Mouse (Mus musculus) adrenal gland, adult 18-20 months (tissue): Measurements from ENCODE around the gene Uchl1. TPM values are rescaled to one million over a fixed set of nuclear protein-coding genes. Genes with fewer than 3 reads are reported as not detected.

Source experiments
- DNase-seq, 2 experiments: peaks; one replicate each; pipeline ENCODE4 v3.0.0; 2021 to 2022; ENCODE audit warnings: low spot score in 2 of 2
- total RNA-seq, 2 experiments: library from RNA; stranded (reverse); gene quantifications; 1 replicate in 1 of 2; 2 replicates in 1 of 2; pipeline ENCODE4 v1.2.3; 2021

The Uchl1 gene
- total RNA-seq, 2 experiments from 2014 or later, result 55.1 to 104 TPM

DNA sequence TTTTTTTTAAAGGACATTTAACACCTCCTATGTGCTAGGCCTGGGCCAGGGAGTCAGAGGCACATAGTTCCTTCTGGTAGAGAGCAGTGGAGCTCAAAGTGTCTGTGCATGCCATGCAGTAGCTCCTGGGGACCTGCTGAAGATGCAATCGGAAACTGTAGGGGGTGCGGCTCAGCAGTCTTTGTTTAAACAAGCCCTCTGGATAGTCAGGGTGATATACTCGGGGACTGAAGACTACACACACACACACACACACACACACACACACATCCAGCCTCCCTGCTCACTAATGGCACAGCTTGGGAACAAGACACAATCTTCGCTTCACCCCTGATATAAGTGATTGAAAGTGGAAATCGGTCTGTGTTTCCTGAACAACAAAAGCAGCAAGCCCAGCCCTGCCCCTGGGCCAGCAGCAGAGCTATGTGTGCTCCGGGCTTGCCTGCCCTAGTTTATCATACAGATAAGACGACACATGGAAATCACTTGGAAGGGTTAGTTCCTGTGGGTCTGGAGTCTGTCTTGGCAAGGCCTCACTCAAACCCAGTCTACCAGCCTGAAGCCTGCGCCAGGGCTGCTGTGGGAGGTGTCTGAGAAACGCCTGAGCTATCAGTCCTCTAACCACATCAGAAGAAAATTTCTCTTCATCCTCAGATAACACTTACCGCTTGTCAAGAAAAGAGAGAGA is 27.6 kb downstream of the Uchl1 start:
- no peak for DNase-seq

DNA sequence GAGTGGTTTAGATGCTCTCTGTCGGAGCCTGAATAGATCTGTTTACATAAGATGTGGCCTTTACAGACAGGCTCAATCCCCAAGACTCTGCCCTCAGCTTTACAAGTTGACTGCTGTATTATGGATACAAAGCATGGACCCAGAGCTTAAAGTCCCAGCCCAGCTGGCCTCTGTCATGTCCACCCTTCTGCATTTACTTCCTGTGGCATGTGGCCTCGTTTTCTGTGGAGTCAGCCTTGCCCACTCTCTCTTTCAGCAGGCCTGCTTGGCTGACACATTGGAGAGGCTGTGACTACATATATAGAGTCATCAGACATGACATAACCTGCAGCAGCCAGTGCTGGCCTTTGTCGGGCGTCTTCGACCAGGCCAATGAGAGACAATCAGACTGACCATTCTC is 32.0 kb downstream of the Uchl1 start:
- DNase-seq, result no peak

DNA sequence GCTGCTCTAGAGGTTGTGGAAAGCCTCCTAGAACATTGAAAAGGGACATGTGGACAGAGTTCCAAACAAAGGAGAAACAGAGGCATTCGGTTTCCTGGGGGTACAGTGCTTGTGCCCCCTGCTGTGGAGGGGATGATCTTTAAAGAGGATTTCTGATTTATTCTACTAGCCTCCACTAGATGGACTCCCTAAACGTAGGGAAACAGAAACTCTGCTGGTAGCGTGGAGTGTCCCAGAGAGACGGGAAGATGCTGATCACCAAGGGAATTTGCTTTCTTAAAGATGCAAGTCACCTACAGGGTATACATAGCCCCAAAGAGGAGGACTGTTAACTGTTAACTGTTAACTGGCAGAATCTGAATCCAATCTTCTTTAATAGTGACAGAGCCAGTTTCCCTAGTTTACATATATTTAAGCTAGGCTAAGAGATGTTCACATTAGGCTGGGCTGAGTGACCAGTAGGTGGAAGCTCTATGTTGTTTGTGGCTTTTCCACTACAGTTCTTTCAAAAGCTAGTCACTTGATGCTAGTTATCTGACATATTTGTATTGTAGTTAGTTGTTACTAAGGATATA is 34.6 kb downstream of the Uchl1 start:
- no peak for DNase-seq

DNA sequence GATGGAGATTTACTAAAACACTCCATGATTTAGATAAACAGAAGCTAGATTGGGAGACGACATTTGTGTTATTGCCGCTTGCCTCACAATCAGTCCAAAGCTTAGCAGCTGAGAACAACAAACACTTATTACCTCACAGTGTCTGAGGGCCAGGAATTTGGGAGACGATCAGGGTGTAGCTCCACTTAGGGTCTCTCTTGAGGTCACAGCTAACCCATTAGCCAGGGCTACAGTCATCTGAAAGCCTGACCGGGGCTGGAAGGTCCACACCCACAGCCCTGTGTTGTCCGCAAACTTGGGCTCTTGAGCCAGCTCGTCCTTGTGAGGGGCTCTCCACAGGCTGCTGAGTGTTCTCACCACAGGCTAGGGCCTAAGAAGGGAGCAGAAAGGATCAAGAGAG is 36.9 kb downstream of the Uchl1 start:
- DNase-seq, result no peak

DNA sequence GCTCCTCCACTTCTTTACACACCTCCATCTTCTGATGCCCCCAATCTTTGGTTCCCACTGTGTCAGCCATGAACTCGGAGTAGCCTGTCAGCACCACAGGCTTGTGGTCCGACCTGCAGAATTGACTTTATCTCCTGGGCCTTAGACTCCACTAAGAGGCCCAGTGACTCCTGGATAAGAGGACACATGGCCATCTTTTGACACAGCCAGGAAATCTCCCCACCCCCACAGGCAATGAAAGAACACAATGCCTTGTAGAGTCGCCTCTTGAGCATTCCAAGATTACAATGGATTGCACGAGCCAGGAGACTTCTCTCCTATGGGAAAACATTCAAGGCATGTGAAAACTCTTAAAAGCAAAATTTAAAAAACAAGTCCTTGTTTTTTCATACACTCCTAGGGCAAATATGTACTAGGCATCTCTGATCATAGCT is 39.6 kb downstream of the Uchl1 start:
- DNase-seq, result no peak

DNA sequence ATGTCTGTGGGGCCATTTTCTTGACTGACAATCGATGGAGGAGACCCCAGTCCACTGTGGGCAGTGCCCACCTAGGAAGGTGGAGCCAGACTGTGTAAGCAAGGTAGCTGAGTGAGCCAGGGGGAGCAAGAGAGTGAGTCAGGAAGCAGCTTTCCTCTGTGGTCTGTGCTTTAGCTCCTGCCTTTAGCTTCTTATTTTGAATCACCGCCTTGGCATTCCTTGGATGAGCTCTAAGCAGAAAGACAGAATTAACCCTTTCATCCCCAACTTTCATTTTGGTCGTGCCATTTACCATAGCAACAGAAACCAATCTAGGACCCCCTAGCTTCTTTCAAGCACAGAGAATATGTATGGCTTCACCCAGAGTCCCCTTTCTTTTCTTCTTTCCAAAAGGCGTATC is 42.0 kb downstream of the Uchl1 start:
- no peak for DNase-seq

DNA sequence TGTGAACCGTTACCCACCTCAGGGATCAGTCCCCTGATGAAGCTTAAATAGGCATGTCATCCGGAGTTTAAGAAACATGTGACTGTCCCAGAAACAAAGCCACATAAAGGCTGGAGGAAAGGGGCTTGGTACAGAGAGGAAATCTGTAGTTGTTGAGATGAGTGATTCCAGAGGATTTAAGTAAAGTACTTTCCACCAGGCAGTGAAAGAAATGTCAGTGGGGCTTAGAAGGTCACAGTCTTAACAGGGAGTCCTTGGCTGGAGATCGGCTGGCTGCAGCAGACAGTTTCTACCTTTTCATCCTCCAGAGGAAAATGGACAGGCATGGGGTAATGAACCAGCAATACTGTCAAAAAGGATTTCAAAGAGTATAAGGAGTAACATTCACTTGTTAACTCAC is 42.5 kb downstream of the Uchl1 start:
- DNase-seq, result no peak

DNA sequence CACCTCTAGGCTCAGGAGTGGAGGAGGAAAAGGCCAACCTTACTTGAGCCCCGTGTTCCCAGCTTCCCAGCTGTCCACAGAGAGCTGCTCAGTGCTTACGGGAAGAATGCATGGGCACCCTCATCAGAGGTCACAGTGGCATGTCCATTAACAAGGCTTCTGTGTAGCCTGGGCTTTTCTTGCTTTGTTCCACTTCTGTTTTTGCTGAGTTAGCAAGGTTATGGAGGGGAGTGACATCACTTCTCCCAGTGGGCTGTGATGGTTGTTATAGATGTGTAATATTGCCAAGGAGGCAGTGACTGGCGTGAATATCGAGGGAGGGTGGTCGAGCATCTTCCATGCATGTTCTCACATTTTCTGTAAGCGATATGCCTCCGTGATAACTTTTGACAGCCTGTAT is 43.0 kb downstream of the Uchl1 start:
- no peak for DNase-seq

DNA sequence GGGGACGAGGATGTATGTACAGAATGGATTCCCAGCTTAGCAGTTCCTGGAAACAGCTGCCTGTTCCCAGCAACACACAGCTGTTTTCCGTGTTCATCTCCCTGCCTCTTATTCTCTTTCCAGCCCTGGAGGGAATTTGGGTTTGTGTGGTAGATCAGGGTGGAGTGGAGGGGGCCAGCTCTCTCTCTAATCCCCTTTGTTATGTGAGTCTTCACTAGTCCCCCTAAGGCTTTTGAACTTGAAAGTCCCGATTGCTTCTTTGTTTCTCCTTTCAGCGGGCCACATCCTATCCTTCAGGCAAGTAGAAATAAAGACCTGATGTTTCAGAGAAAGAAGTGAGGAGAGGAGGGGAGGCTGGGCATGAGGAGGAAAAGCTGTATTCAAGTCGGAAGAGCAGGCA is 45.0 kb downstream of the Uchl1 start:
- DNase-seq, result no peak

DNA sequence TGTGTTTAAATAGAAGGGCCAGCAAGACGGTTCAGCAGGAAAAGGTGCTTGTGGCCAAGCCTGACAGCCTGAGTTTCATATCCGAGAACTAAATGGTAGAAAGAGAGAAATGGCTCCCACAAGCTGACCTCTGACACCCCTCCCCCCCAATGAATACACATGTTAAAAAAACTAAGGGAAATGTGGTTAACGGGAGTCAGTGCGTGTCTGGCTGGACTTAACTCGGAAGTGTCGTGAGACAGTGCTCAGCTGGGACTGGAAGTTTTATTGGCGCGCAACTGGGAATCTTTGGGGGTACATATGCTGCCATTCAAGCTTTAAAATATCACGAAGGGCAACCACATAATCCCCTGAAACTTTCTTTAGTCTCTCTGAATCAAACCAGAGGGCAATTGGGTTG is 46.7 kb downstream of the Uchl1 start:
- no peak for DNase-seq

DNA sequence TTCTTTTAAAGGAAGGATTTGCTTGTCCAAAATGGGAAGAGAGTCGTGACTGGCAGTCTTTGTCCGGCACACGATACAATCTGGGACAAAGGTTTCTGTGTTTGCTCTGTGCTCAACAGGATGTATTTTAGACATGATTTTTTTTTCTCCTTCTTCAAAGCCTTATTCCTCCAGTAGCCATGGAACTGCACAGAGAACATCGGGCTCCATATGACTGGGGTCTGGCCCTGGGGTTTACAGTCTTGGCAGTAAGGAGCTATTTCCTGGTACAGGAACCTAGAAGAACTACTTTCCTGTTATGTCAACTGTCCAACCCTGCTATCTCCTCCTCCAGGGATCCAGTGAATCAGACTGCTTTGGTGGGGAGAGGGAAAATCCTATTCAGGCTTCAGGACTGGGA is 47.1 kb downstream of the Uchl1 start:
- no peak for DNase-seq

DNA sequence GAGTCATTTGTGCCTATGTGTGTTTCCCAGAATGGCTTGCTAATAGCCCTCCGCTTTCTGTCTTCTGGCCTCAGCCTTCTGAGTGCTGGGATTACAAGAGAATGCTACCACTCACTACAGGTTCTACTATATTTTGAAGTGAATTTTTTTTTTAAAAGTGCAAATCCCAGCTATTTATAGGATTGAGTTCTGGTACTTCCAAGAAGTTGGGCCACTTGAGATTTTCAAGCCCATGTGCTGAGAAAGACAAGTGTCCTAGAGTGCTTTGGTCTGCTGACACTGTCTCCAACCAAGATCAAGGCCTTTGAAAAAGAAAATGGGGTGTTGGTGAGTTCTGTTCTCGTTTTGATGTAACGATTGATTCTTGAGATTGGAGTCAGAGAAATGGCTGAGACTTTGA is 47.7 kb downstream of the Uchl1 start:
- no peak for DNase-seq

DNA sequence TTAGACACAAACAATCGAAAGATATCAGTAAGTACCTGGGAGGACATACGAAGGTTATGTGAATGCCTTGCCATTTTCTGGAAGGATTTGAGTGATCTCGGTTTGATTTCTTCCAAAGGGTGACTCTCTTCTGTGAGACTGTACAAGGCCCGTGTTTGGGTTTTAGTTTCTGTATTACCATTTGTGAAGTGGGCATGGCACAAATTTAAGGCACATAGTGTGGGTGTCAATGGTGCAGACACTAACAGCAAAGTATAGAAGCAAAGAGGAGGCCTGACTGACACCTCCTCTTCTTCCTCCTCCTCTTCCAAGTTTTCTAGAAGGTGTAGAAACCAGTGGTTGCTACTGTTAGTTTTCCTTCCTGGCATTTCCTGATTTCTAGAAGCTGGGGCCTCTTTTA is 53.4 kb downstream of the Uchl1 start:
- DNase-seq, result no peak

DNA sequence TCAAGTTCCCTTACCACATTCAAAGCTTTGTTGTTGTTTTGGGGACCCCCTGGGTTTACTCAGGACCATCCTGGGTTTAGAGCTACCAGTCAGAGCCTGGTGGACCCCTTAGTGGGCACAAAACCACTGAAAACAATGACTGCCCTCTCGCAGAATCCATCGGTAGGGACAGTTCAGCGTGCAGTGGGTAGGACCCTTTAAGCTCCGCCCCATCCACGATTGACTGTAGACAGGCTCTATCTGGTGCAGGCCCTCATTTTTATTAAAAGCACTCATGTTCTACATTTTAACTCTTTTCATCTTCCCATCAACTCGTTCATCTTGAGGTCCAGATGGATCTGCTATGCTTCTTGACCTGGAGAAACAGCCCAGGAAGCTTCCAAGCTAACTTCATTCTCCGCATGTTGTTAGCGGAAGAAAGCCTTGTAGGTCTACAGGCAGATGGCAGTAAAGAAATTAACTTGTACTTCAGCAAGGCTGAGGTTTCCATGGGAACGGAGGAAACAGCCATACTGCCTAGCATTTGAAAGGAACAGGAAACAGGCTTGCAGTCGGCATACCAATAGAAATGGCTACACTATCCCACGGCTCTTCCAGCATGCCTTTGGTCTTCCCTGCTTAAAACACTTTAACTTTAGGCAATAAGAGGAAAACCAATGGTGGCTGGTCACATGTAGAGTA is 54.9 kb downstream of the Uchl1 start:
- DNase-seq, result no peak

DNA sequence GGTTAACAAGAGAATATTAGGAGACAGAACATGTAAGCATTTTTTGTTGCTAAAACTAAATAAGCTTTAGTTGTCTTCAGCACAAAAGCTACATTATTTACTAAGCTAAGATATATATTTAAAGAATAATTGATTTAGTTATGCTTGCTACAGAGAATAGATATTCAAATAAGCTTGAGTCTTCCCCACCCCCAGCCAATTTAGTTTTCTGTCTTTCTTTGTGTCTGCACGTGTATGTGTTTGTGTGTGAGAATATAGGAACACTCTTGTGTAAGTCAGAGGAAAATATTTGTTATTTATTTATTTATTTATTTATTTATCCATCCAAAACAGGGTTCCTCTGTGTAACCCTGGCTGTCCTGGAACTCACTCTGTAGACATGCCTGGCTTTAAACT is 55.4 kb downstream of the Uchl1 start:
- DNase-seq, result no peak

DNA sequence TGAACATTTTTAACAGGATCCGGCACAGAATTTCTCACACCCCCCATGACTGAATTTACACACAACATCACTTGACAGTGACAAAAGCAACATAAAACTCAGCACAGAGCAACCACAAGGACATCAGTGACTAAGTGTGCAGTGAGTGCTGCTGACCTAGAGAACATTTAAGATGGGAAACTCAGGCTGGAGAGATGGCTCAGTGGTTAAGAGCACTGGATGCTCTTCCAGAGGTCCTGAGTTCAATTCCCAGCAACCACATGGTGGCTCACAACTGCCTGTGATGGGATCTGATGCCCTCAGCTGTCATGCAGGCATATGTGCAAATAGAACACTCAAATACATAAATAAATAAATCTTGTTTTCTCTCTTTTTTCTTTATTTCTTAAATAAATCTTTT is 57.7 kb downstream of the Uchl1 start:
- DNase-seq, result peak in 1 of 2 experiments; percentile 65

Other genes starting within 250 kb of the Uchl1 start
- 10 to 100 TPM; 37.4 to 54.0 TPM for gene Apbb2, start 57.3 kb upstream of the Uchl1 start, total RNA-seq
- 10 to 100 TPM; 53.2 to 69.4 TPM for gene Limch1, start 69.7 kb downstream of the Uchl1 start, total RNA-seq